Mouse (Mus musculus) thymus, postnatal 25 days (tissue): ENCODE measurements around the gene Lpp.

Source experiments
- DNase-seq: peaks from one replicate; pipeline ENCODE4 v3.0.0; 2022

The Lpp gene

DNA sequence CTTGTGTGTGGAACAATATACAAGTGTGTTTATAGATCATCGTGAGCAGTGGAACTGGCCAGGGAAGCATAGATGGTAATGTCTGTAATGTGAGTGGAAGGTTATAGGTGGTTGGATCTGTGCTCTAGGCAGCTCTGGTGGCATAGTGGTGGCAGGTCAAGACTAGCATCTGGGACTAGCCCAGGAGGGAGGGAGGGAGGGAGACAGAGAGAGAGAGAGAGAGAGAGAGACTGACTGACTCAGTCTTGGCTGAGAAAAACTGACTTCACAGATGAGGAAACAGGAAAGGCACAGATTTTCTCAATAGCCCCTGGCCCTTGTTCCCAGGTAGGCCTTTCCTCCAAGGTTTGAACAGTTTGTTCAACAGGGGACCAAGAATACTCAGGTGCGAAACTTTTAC lies 7.5 kb downstream of the Lpp start:
- DNase-seq, result no peak

GRCm38 (mm10) chr16:24402801-24403200 lies 9.5 kb downstream of the Lpp start:
- DNase-seq, result no peak

- DNase-seq, result no peak
These were observed 10.6 kb downstream of the Lpp start for GRCm38 (mm10) chr16:24403733-24404380.

DNA sequence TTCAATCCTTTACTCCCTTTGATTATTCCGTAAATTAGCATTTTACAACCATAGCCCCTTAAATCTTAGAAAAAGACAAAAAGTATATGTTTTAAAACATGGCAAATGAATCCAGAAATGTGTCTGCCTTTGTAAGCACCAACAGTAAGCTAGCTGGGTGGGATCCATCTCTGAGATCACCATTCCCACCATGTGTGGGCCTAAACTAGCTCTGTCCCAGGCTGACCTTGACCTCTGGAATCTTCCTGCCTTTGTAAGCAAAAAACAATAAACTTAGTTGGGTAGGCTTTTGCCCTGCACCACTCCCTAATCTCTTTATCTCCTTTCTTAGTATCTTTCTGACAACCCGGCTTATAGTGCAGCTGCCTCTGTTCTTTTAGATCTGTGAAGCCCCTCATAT lies 13.2 kb downstream of the Lpp start:
- DNase-seq, result no peak

- no peak for DNase-seq
These were observed 18.0 kb downstream of the Lpp start for GRCm38 (mm10) chr16:24411281-24411680.

- DNase-seq, result no peak
These were observed 18.9 kb downstream of the Lpp start for GRCm38 (mm10) chr16:24412193-24412592.

- peak; percentile 48 for DNase-seq
These were observed 19.8 kb downstream of the Lpp start for GRCm38 (mm10) chr16:24413059-24413458.

- DNase-seq, result no peak
These were observed 24.7 kb downstream of the Lpp start for GRCm38 (mm10) chr16:24418022-24418421.

GRCm38 (mm10) chr16:24420603-24421120 lies 27.4 kb downstream of the Lpp start:
- DNase-seq, result no peak

DNA sequence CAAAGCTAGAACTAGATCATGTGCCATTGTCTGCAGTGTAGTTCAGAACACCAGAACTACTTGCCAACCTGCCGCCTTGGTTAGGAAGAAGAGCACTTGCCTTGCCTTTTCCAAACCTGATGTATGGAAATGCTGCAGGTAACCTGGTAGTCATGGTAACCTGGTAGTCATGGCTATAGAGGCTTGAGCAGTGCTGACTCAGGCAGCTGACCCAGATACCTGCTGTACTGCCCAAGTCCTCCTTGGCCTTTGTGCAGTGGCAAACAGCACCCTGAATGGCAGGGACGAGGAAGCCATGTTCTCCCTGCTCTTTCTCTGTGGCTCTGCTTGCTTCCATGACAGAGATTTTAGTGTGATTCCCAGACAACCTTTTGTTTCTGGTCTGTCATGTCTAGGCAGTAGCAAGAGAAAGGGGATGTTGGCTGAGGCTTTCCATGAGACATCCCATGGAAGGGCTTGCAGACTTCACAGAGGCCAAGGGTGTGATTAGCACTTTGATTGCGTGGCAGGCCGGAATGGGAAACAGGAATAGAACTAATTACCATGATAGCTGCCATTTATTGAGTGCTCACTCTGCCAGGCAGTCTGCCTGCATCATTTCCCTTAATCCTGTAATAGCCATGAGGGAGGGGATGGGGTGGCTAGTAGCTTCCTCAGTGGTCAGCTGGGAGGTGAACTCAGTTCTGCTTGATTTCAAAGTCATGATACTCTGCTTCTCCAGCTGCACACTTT lies 28.5 kb downstream of the Lpp start:
- no peak for DNase-seq

- no peak for DNase-seq
These were observed 29.9 kb downstream of the Lpp start for GRCm38 (mm10) chr16:24423196-24423595.

DNA sequence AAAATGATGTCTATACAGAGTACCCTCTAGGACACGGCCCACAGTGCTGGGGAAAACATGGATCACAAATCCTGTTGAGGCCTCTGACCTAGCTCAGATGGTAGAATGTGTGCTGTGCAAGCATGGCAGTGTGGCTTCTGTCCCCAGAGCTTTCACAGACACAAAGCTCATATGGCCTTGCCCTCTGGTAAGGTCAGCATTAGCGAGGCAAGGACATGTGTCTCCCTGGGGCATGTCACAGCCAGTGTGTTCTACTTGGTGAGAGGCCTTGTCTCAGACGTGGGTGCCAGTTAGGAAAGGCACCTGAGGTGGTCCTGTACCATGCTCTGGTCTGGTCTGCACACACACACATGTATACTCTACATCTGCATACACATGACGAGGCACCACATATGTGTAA lies 30.4 kb downstream of the Lpp start:
- DNase-seq, result no peak

- no peak for DNase-seq
These were observed 31.2 kb downstream of the Lpp start for GRCm38 (mm10) chr16:24424356-24424977.

- peak; percentile 47 for DNase-seq
These were observed 32.5 kb downstream of the Lpp start for GRCm38 (mm10) chr16:24425816-24426215.

DNA sequence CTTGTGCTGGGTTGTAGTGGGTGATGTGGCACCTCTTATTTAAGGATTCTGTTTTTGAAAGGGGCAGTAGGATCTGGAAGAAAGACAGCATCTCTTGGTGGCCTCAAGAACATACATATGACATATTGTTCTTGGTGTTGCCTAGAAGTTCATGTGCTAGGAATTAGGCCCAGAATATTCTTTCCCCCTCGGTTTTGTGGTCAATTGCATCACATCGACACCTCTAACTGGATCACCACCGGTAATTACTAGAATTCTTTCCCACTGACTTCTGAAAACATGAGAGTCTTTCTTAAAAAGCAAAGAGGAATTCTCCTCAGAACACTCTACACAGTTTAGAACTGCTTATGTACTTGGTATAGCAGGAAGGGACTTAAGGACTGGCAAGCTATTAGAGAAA lies 34.3 kb downstream of the Lpp start:
- DNase-seq, result no peak

DNA sequence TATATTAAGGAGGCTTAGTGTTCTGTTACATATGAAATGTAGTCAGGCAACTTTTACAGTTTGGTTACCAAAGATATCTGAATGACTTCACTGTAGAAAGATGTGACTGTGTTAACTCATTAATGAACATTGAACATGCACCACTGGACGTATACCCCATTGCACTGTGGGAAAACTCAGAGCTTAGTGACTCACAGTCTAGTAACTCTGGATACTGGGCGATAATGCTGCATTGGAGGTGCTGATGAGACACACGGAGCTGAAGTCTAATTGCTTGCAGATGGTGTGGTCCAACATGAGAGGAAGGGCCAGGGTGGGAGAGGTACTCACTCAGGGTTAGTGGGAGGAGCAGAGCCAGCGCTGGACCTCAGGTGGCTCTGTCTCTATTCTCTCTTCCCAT lies 34.7 kb downstream of the Lpp start:
- no peak for DNase-seq

- peak; percentile 74 for DNase-seq
These were observed 35.4 kb downstream of the Lpp start for GRCm38 (mm10) chr16:24428742-24429141.

DNA sequence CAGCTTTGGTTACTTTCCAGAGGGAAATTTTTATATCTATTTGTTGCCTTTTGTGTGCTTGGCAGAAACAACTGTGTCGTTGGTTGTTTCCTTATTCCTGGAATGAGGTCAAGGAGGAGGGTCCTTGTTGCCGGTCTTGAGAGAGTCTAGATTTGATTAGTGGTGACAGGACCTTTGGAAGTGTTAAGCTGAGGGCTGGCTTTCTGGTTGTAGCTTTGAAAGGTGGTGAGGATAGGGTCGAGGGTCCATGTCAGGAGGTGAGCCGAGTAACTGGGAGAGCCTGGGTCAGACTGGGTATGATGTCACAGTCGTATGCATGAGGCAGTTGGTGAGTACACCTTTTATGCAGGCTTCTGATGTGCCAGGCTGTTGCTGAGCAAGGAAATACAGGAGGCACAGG lies 36.4 kb downstream of the Lpp start:
- no peak for DNase-seq

GRCm38 (mm10) chr16:24431808-24432207 lies 38.5 kb downstream of the Lpp start:
- DNase-seq, result no peak

- DNase-seq, result no peak
These were observed 40.3 kb downstream of the Lpp start for GRCm38 (mm10) chr16:24433563-24433962.

DNA sequence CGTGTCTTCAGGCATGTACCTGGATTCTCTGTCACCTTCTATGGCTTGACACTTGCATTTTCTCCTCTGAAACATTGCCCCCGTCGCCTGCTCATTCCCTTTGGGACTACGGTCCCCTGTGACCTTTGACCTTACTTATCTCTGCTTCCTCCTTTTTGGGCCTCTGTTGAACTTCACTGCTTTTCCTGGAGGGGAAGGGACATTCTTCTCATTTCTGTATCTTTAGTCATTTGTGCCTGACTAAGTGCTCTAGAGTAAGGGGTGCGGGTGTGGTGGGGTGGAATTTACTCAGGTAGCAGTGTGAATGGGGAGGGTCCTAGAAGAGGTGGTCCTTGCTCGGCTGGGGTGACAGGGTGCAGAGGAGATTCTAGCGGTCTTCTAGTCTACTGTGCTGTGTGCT lies 40.7 kb downstream of the Lpp start:
- no peak for DNase-seq

GRCm38 (mm10) chr16:24434531-24435114 lies 41.3 kb downstream of the Lpp start:
- no peak for DNase-seq

DNA sequence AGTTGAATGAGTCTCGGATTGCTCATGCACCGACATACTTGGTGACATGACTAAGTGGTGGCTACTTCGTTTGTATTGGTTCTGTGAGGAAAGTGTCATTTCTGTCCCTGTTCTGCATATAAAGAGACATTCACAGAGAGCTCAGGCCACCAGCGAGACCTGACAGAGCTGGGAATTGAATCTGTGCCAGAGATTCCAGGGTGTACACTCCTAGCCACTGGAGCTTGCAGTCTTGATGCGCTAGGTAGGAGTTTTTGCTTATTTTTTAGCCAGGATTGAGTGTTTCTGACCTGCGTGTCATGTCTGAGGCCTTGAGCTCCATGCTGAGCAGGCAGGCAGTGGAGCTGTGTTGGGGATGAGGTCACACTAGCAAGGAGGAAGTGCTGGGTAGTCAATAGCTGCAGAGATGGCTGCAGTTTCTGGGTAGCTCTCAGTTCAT lies 41.8 kb downstream of the Lpp start:
- DNase-seq, result no peak

DNA sequence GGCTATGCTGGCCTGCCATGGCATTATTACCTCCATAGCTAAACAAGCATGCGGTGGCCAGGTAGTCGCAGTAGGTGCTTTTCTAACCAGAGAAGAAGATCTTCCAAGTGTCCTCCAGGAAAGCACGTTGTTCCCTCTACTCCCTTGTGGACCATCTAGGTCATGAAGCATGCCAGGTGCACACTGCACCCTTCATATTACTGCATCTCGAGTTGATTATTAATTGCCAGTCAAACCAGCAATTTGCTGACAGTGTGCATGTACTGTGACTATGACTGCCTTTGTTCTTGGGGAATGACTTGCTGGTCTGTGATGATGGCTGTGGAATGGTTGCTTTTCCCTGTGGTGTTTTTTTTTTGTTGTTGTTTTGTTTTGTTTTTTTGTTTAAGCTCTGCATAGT lies 45.1 kb downstream of the Lpp start:
- DNase-seq, result no peak
